Comparison of ENCODE assay signal across 18 mouse cellular contexts in the genomic region with DNA sequence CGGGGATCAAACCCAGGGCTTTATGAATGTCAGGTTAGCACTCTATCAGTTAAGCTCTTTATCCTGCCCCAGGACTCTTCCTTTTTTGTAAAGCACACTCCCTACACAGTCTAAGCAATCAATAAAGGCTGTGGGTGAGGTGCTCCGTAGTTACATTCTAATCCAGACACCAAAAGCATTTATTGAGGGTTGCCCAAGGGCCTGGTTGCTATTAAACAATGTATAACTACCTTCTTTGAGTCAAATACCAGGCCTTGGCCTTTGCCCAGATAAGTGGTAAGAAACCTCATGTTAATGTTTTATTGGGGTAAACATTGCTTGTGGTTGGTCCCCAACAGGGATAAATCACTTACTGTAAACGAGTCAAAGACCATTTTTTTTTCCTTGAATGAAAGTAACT. TPM values are rescaled to one million over a fixed set of nuclear protein-coding genes. Genes with fewer than 3 reads are reported as not detected.
DNase-seq lines count a peak whose midpoint lies in the region; ATAC-seq and TF ChIP-seq lines count a peak whose summit lies in the region.
"Had no signal": no experiment of that assay in that cellular context is flagged by ENCODE, and none has a peak within 500 bp of the region (broad histone marks: within the 10 kb centered on the region; RNA-seq: fewer than 3 reads in every experiment).

No protein-coding gene starts in this region.

- peak; percentile 47 for ATAC-seq in limb, embryonic 11.5 days (ENCODE audit: insufficient number of reproducible peaks, low FRiP score, low TSS enrichment, low read depth)
- peak; percentile 68; the same call in 1 of the 2 replicates for ATAC-seq in stomach, postnatal 0 days (ENCODE audit: low FRiP score, low TSS enrichment)
- ATAC-seq: forebrain, embryonic 13.5 days; liver, embryonic 12.5 days had no signal

- H3K36me3 ChIP-seq in limb, embryonic 11.5 days (ENCODE audit: control insufficient read depth, insufficient read depth, low read length), result no peaks in the 10 kb centered on the region
- H3K36me3 ChIP-seq in limb, embryonic 10.5 days, result no peaks in the 10 kb centered on the region
- H3K36me3 ChIP-seq in stomach, postnatal 0 days (ENCODE audit: control insufficient read depth, insufficient read depth, low read length), result no peaks in the 10 kb centered on the region
- H3K36me3 ChIP-seq: embryonic facial prominence, embryonic 10.5 days; heart, embryonic 13.5 days; liver, embryonic 12.5 days; lung, embryonic 15.5 days; neural tube, embryonic 15.5 days had no signal

- intact Hi-C loops in heart, postnatal 14 days (cut with DNase I), result no loop called here

- no peak overlapping the region for H3K4me3 ChIP-seq in limb, embryonic 11.5 days (ENCODE audit: low read depth, low read length)
- no peak overlapping the region for H3K4me3 ChIP-seq in limb, embryonic 10.5 days
- no peak overlapping the region for H3K4me3 ChIP-seq in stomach, postnatal 0 days (ENCODE audit: low read depth, low read length)
- H3K4me3 ChIP-seq: embryonic facial prominence, embryonic 10.5 days; forebrain, embryonic 13.5 days; heart, embryonic 13.5 days; liver, embryonic 12.5 days; lung, embryonic 15.5 days; myocyte; neural tube, embryonic 15.5 days had no signal

- DNase-seq in limb, embryonic 11.5 days (ENCODE audit: low spot score), result no peak
- no peak for DNase-seq in limb, embryonic 10.5 days (ENCODE audit: low spot score)
- DNase-seq in kidney, adult 9 months, result peak; percentile 96
- DNase-seq in kidney, postnatal 36 days, result peak; percentile 77 to 92
- peak; percentile 41 for DNase-seq in stomach, postnatal 0 days (ENCODE audit: low spot score)
- DNase-seq in heart, postnatal 14 days, result no peak
- no peak for DNase-seq in right cerebral cortex, postnatal 10 days (ENCODE audit: low spot score in 2 of 2)
- DNase-seq in cerebellum, postnatal 10 days, result no peak
- DNase-seq: cerebellum, postnatal 36 days; heart, adult 11 months; midbrain, embryonic 14.5 days had no signal

- no peak overlapping the region for H3K9ac ChIP-seq in limb, embryonic 11.5 days (ENCODE audit: low read length)
- no peak overlapping the region for H3K9ac ChIP-seq in stomach, postnatal 0 days (ENCODE audit: low read length)
- H3K9ac ChIP-seq: forebrain, embryonic 13.5 days; heart, embryonic 13.5 days; liver, embryonic 12.5 days; lung, embryonic 15.5 days; neural tube, embryonic 15.5 days had no signal

- H3K27ac ChIP-seq in limb, embryonic 11.5 days (replicated peaks; ENCODE audit: low read depth, low read length), result no peak overlapping the region
- H3K27ac ChIP-seq in limb, embryonic 10.5 days, result no peak overlapping the region
- peak overlapping the region; percentile 41 for H3K27ac ChIP-seq in stomach, postnatal 0 days (replicated peaks)
- H3K27ac ChIP-seq: embryonic facial prominence, embryonic 10.5 days; forebrain, embryonic 13.5 days; heart, embryonic 13.5 days; liver, embryonic 12.5 days; lung, embryonic 15.5 days; neural tube, embryonic 15.5 days had no signal

- WGBS in limb, embryonic 11.5 days, result 35% methylated on average over 3 of the region's 3 CpGs
- WGBS in limb, embryonic 10.5 days, result 60% methylated on average over 3 of the region's 3 CpGs
- 25% methylated on average over 3 of the region's 3 CpGs for WGBS in stomach, postnatal 0 days

- peaks cover 4% of the 10 kb centered on the region; the same call in 1 of the 2 replicates for H3K4me1 ChIP-seq in limb, embryonic 11.5 days (ENCODE audit: control insufficient read depth, insufficient read depth, low read length)
- H3K4me1 ChIP-seq in limb, embryonic 10.5 days, result peaks cover 20% of the 10 kb centered on the region
- H3K4me1 ChIP-seq in stomach, postnatal 0 days (replicated peaks; ENCODE audit: control insufficient read depth, insufficient read depth), result no peaks in the 10 kb centered on the region; the same call in 1 of the 2 replicates
- H3K4me1 ChIP-seq: forebrain, embryonic 13.5 days; lung, embryonic 15.5 days; neural tube, embryonic 15.5 days had no signal

- no peak for TF ChIP-seq EP300 in stomach, postnatal 0 days (optimal IDR thresholded peaks at IDR 0.05)

- no peak overlapping the region for H3K4me2 ChIP-seq in limb, embryonic 11.5 days (ENCODE audit: low read depth, severe bottlenecking)
- no peak overlapping the region for H3K4me2 ChIP-seq in stomach, postnatal 0 days (replicated peaks; ENCODE audit: low read depth)
- H3K4me2 ChIP-seq: forebrain, embryonic 13.5 days; heart, embryonic 13.5 days; liver, embryonic 12.5 days; lung, embryonic 15.5 days; neural tube, embryonic 15.5 days had no signal

- no peaks in the 10 kb centered on the region for H3K27me3 ChIP-seq in limb, embryonic 11.5 days (ENCODE audit: control insufficient read depth, insufficient read depth, low read length)
- no peaks in the 10 kb centered on the region for H3K27me3 ChIP-seq in limb, embryonic 10.5 days (ENCODE audit: low read depth, poor library complexity, severe bottlenecking)
- no peaks in the 10 kb centered on the region for H3K27me3 ChIP-seq in stomach, postnatal 0 days (ENCODE audit: control insufficient read depth, insufficient read depth, low read length)
- H3K27me3 ChIP-seq: forebrain, embryonic 13.5 days; heart, embryonic 13.5 days; liver, embryonic 12.5 days; lung, embryonic 15.5 days; neural tube, embryonic 15.5 days had no signal

- H3K9me3 ChIP-seq in limb, embryonic 11.5 days (ENCODE audit: control insufficient read depth, low read length), result no peaks in the 10 kb centered on the region
- H3K9me3 ChIP-seq in limb, embryonic 10.5 days (replicated peaks), result no peaks in the 10 kb centered on the region
- H3K9me3 ChIP-seq in stomach, postnatal 0 days (ENCODE audit: control insufficient read depth, low read length), result no peaks in the 10 kb centered on the region
- H3K9me3 ChIP-seq: embryonic facial prominence, embryonic 10.5 days; forebrain, embryonic 13.5 days; heart, embryonic 13.5 days; liver, embryonic 12.5 days; lung, embryonic 15.5 days; neural tube, embryonic 15.5 days had no signal

- TF ChIP-seq CTCF in stomach, postnatal 0 days (IDR thresholded peaks at IDR 0.05; ENCODE audit: low read depth), result no peak

RNA-seq across cellular contexts. Expression of gene Clint1, which starts 13.4 kb away (rescaled TPM):
- 77.6 and 81.0 TPM in 2 replicates for polyA plus RNA-seq in limb, embryonic 11.5 days (2014; fragmentation: Nextera tagmentation; extraction: Ambion mirVana)
- polyA plus RNA-seq in limb, embryonic 10.5 days (2016; fragmentation: Nextera tagmentation; extraction: Ambion mirVana), result 73.0 and 81.5 TPM in 2 replicates
- 56.5 and 56.8 TPM in 2 replicates for polyA plus RNA-seq in stomach, postnatal 0 days (2015; fragmentation: Nextera tagmentation; extraction: Ambion mirVana)
- 10 to 100 TPM; 37.4 to 38.2 TPM for total RNA-seq in heart, postnatal 14 days (2021)

Comparison
In these comparisons a context has a peak if more than half of its experiments do, and no peak if none do; other contexts are left out.
1. DNase-seq: peak in kidney, adult 9 months (single experiment), kidney, postnatal 36 days (2 of 2) and stomach, postnatal 0 days (single experiment); none in limb, embryonic 11.5 days (single experiment), limb, embryonic 10.5 days (single experiment), heart, postnatal 14 days (0 of 2), right cerebral cortex, postnatal 10 days (0 of 2) and cerebellum, postnatal 10 days (0 of 2).